Mouse (Mus musculus) ES-E14 (cell line): Measurements from ENCODE around the gene Slit3. TPM values are rescaled to one million over a fixed set of nuclear protein-coding genes. Genes with fewer than 3 reads are reported as not detected.

Source experiments
- DNase-seq: peaks from one replicate; pipeline ENCODE4 v3.0.0-alpha.2; 2013; ENCODE audit warnings: low read depth, low spot score
- H3K27ac ChIP-seq: 2 replicates; pipeline ENCODE4 v1.5.1; 2012; ENCODE audit warnings: low read depth, mild to moderate bottlenecking, low read length, moderate library complexity, mixed read lengths; ENCODE audit not compliant: poor library complexity, insufficient read depth, severe bottlenecking
- H3K36me3 ChIP-seq: 2 replicates; pipeline ENCODE4 v1.6.1; 2012; ENCODE audit warnings: mild to moderate bottlenecking, low read length, moderate library complexity, mixed read lengths; ENCODE audit not compliant: control insufficient read depth, poor library complexity, insufficient read depth, severe bottlenecking
- H3K4me1 ChIP-seq, 2 experiments: fragments of 150-350 bp in 1 of 2; sonication (generic) in 1 of 2; 2 replicates each; pipeline ENCODE4 v1.6.1; 2012; ENCODE audit warnings: low read length in 2 of 2, mild to moderate bottlenecking in 1 of 2, mixed read lengths in 1 of 2; ENCODE audit not compliant: control insufficient read depth in 2 of 2, insufficient read depth in 2 of 2, poor library complexity in 1 of 2
- H3K4me3 ChIP-seq, 2 experiments: fragments of 150-350 bp in 1 of 2; sonication (generic) in 1 of 2; 2 replicates each; pipeline ENCODE4 v1.5.1; 2012; ENCODE audit warnings: low read length in 2 of 2, low read depth in 1 of 2, mild to moderate bottlenecking in 1 of 2, mixed read lengths in 1 of 2; ENCODE audit not compliant: insufficient read depth in 1 of 2, poor library complexity in 1 of 2, severe bottlenecking in 1 of 2
- H3K9ac ChIP-seq: 2 replicates; pipeline ENCODE4 v1.6.1; 2012; ENCODE audit warnings: low read depth, mild to moderate bottlenecking, low read length, mixed read lengths; ENCODE audit not compliant: poor library complexity, insufficient read depth, severe bottlenecking
- H3K9me3 ChIP-seq: fragments of 150-350 bp; sonication (generic); 2 replicates; pipeline ENCODE4 v1.6.1; 2012; ENCODE audit warnings: low read depth, mild to moderate bottlenecking, low read length; ENCODE audit not compliant: control insufficient read depth, insufficient read depth
- CHD2 ChIP-seq: IDR thresholded peaks from 2 replicates; pipeline ENCODE4 v1.6.1; 2014; ENCODE audit warnings: mild to moderate bottlenecking, low read depth, low read length, inconsistent platforms
- HCFC1 ChIP-seq: IDR thresholded peaks from 2 replicates; pipeline ENCODE4 v1.6.1; 2012; ENCODE audit warnings: low read length, inconsistent platforms, borderline replicate concordance; ENCODE audit not compliant: insufficient read depth
- MAFK ChIP-seq: IDR thresholded peaks from 2 replicates; pipeline ENCODE4 v1.6.1; 2014; ENCODE audit warnings: mild to moderate bottlenecking, low read depth, low read length, inconsistent platforms; ENCODE audit not compliant: insufficient read depth
- ZC3H11A ChIP-seq: IDR thresholded peaks from 2 replicates; pipeline ENCODE4 v1.6.1; 2012; ENCODE audit warnings: low read depth, mild to moderate bottlenecking, inconsistent platforms, low read length, borderline replicate concordance
- ZNF384 ChIP-seq: IDR thresholded peaks from 2 replicates; pipeline ENCODE4 v1.6.1; 2012; ENCODE audit warnings: low read depth, low read length, inconsistent platforms
- in situ Hi-C, 2 experiments: fragments of 600-800 bp; cut with MboI; formaldehyde crosslinking; loops; one replicate each; pipeline ENCODE4 v1.15.1; 2025; ENCODE audit warnings: low sequenced_read_pairs in 2 of 2, inconsistent platforms in 1 of 2; ENCODE audit not compliant: unreplicated experiment in 2 of 2
- total RNA-seq: library from RNA; depleted of rRNA; stranded (reverse); fragments of 300-350 nt; gene quantifications from 2 replicates; pipeline ENCODE4 v1.2.3, GENCODE M21; 2012

Gene Slit3
- total RNA-seq, 1 experiment: 3.7 TPM

DNA sequence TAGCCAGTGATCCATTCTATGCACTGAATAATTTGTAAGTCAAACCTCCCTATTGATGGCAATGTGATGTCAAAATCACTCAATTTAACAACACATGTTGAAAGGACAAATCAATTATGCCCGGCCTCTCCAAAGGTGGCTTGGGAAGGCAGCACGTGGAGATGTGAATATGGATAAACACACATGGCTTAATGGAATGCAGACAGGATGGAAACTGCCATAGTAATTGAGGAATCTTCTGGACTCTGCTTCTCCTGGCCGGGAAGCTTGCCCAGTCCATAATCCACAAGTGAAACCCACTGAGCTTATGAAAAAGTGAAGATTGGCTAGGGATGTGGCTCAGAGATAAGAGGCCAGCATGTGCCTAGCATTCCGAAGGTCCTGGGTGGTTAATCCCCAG is 227.1 kb downstream of the Slit3 start:
- no peaks in the 10 kb centered on the region for H3K9me3 ChIP-seq
- H3K27ac ChIP-seq: no peak overlapping the region
- H3K9ac ChIP-seq: no peak overlapping the region
- H3K4me3 ChIP-seq: no peak overlapping the region
- peaks cover 0 to 4% of the 10 kb centered on the region in 2 experiments; a peak in 2 of 4 replicates for H3K4me1 ChIP-seq
- DNase-seq: no peak
- H3K36me3 ChIP-seq: no peaks in the 10 kb centered on the region
- in situ Hi-C loops: no loop called here
- no peak for TF ChIP-seq ZNF384

DNA sequence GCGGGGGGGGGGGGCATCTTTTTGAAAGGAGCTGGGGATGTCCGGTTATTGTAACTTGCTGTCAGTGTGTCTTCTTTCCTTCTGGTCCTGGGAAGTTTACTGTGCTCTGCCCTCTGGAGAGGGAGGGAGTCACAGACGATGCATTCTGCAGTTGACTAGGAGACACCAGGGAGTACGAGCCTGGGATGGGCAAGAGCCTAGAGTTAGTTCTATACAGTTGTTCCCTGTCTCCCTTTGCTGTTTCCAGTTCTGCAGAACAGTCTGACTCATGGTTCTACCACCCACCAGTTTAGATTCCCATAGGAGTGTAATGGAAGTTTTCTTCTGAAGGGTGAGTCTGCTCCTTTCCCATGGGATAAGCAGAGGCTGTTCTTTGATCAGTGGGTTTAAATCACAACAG is 229.9 kb downstream of the Slit3 start:
- no peak overlapping the region for H3K27ac ChIP-seq
- H3K9me3 ChIP-seq: no peaks in the 10 kb centered on the region
- in situ Hi-C loops: no loop called here
- no peak overlapping the region for H3K4me3 ChIP-seq
- DNase-seq: no peak
- TF ChIP-seq HCFC1 (no peak), ZC3H11A (no peak), ZNF384 (no peak), MAFK (no peak), CHD2 (no peak)
- H3K4me1 ChIP-seq: peaks cover 0 to 4% of the 10 kb centered on the region in 2 experiments; a peak in 2 of 4 replicates
- H3K9ac ChIP-seq: no peak overlapping the region
- H3K36me3 ChIP-seq: no peaks in the 10 kb centered on the region

DNA sequence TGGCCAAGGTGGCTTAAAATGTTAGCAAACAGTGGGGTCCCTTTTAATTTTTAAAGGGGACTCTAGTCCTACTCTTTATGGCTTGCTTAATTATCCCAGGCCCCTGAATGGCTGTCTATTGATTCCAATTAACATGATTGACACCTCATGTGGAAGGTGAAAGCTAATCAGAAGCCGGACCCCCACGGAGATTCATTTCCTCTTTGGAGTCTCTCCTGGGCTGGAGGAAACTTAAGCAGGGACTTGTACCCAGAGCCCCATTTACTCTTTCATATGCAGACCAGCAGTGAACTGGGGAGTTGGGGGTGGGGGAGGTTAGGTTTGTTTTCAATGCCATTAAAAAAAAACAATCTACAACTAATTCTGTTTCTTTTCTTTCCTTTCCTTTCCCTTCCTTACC is 230.4 kb downstream of the Slit3 start:
- in situ Hi-C loops: no loop called here
- Histone ChIP-seq H3K36me3 (no peaks in the 10 kb centered on the region), H3K4me3 (no peak overlapping the region), H3K9me3 (no peaks in the 10 kb centered on the region), H3K27ac (no peak overlapping the region), H3K9ac (no peak overlapping the region), H3K4me1 (peaks cover 0 to 4% of the 10 kb centered on the region in 2 experiments; a peak in 2 of 4 replicates)
- no peak for DNase-seq
- TF ChIP-seq CHD2: no peak
- TF ChIP-seq MAFK: no peak
- TF ChIP-seq HCFC1: no peak
- no peak for TF ChIP-seq ZNF384
- no peak for TF ChIP-seq ZC3H11A

DNA sequence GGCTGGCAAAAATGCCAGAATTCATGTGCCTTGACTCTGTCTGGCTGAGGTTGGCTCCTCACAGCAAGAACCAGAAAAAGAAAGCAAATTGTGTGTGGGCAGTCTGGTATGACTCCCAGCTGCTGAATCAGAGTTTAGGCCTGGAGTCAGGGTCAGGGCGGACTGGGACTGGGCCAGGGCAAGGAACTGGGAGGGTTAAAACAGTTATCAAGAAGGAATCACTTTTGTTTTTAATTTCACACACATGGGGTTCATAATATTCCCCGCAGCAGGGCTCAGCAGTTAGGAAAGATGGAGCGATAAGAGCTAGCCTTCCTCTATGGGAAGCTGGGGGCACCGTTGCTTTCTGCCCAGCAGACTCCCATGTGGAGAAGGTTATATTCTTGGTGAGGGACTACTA is 234.8 kb downstream of the Slit3 start:
- no peak overlapping the region for H3K27ac ChIP-seq
- in situ Hi-C loops: no loop called here
- no peak overlapping the region for H3K9ac ChIP-seq
- no peak overlapping the region for H3K4me3 ChIP-seq
- H3K4me1 ChIP-seq: peaks cover 0 to 4% of the 10 kb centered on the region in 2 experiments; a peak in 2 of 4 replicates
- TF ChIP-seq ZC3H11A (no peak), ZNF384 (no peak), MAFK (no peak), CHD2 (no peak), HCFC1 (no peak)
- no peak for DNase-seq
- no peaks in the 10 kb centered on the region for H3K9me3 ChIP-seq
- no peaks in the 10 kb centered on the region for H3K36me3 ChIP-seq

DNA sequence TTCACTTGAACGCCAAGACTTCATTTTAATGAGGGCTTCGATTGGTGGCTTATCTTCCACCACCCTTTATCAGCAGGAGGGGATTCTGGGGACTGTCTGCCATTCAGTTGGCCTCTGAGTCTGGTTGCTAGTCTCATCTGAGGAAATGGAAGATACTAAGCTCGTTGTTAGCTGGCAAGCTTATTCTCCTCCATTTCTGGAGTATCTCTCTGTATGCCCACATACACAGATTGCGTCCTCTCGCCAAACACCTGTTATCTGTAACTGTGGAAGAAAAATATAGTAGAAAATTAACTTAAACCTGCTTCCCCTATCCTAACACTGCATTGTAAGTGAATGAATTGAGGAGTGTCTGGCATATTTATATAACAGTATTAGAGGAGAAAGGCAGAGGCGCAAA is 240.0 kb downstream of the Slit3 start:
- Histone ChIP-seq H3K9me3 (no peaks in the 10 kb centered on the region), H3K9ac (no peak overlapping the region), H3K36me3 (no peaks in the 10 kb centered on the region), H3K27ac (no peak overlapping the region), H3K4me1 (no peaks in the 10 kb centered on the region), H3K4me3 (no peak overlapping the region)
- no peak for TF ChIP-seq MAFK
- no peak for TF ChIP-seq HCFC1
- no peak for TF ChIP-seq CHD2
- no peak for TF ChIP-seq ZNF384
- no peak for TF ChIP-seq ZC3H11A
- DNase-seq: no peak
- in situ Hi-C loops: loop anchor here (10.0 kb wide), 3 partner anchors 94 to 334 kb away; no protein-coding TSS in a partner anchor
